Mouse (Mus musculus) erythroblast, embryonic 14.5 days (primary cell): ENCODE data around the gene Rtl10. TPM values are rescaled to one million over a fixed set of nuclear protein-coding genes. Genes with fewer than 3 reads are reported as not detected.

Experiments used
- H3K27me3 ChIP-seq: 2 replicates; pipeline ENCODE4 v1.6.1; 2012; ENCODE audit warnings: inconsistent platforms; ENCODE audit not compliant: control insufficient read depth
- H3K36me3 ChIP-seq: 2 replicates; pipeline ENCODE4 v1.6.1; 2012; ENCODE audit warnings: mild to moderate bottlenecking, inconsistent platforms; ENCODE audit not compliant: control insufficient read depth
- H3K4me1 ChIP-seq: 2 replicates; pipeline ENCODE4 v1.6.1; 2012; ENCODE audit warnings: inconsistent platforms; ENCODE audit not compliant: control insufficient read depth
- H3K4me3 ChIP-seq: replicated peaks from 2 replicates; pipeline ENCODE3; 2012; ENCODE audit warnings: moderate library complexity, mild to moderate bottlenecking, inconsistent platforms
- H3K9me3 ChIP-seq: 2 replicates; pipeline ENCODE4 v1.6.1; 2012; ENCODE audit warnings: low read length, inconsistent platforms, mixed read lengths; ENCODE audit not compliant: control insufficient read depth
- GATA1 ChIP-seq: IDR thresholded peaks from 2 replicates; pipeline ENCODE4 v1.6.1; 2012; ENCODE audit warnings: low read length, inconsistent platforms, mixed read lengths
- TAL1 ChIP-seq: IDR thresholded peaks from 3 replicates; pipeline ENCODE4 v1.6.1; 2012; ENCODE audit warnings: low read length, inconsistent platforms, mixed read lengths
- polyA plus RNA-seq: library from polyadenylated mRNA; stranded (reverse); fragments of >175 nt; gene quantifications from 2 replicates; pipeline ENCODE4 v1.2.3, GENCODE M21; 2012

Rtl10 gene
- polyA plus RNA-seq, 1 experiment: 0.06 TPM

DNA sequence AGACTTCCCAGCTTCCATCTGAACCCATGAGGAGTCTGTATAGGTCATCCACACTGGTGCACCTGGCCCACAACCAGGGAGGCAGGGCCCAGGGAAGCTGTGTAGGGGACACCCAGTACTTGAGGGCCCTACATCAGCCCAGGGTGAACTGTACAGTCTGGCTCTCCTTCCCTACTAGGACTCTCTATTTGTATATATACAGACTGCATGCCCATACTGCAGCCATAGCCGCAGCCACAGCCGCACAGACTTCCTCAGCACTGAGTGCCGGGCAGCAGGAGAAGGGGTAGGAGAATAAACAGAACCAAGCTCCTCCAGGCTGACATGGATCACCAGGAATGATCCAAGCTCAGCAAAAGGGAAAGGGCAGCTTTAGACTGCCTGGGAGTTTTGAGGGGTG is 37.9 kb upstream of the Rtl10 start:
- Histone ChIP-seq H3K4me1 (peaks cover 43% of the 10 kb centered on the region), H3K9me3 (no peaks in the 10 kb centered on the region), H3K36me3 (peaks cover 100% of the 10 kb centered on the region), H3K4me3 (no peak overlapping the region), H3K27me3 (no peaks in the 10 kb centered on the region)
- TF ChIP-seq GATA1 (no peak), TAL1 (no peak)

DNA sequence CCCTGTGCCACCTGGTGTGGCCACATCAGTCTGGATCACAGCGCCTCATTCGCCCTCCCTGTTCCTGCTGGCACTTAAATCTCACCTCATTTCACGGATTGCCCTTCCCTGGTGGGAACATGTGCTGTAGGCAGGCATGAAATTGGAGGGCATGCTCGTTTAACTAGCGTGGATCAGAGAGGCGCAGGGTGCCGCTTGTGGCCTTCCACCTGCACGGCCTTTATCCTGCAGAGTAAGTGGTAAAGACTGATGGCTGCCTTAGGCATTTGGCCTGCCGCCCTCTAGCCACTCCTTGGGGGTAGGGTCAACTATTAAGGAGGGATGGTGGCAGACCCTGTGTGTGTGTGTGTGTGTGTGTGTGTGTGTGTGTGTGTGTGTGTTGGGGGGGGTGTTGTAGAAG is 36.7 kb upstream of the Rtl10 start:
- H3K9me3 ChIP-seq: no peaks in the 10 kb centered on the region
- no peaks in the 10 kb centered on the region for H3K27me3 ChIP-seq
- no peak overlapping the region for H3K4me3 ChIP-seq
- H3K4me1 ChIP-seq: peaks cover 40% of the 10 kb centered on the region
- peaks cover 100% of the 10 kb centered on the region for H3K36me3 ChIP-seq
- TF ChIP-seq GATA1 (no peak), TAL1 (no peak)

DNA sequence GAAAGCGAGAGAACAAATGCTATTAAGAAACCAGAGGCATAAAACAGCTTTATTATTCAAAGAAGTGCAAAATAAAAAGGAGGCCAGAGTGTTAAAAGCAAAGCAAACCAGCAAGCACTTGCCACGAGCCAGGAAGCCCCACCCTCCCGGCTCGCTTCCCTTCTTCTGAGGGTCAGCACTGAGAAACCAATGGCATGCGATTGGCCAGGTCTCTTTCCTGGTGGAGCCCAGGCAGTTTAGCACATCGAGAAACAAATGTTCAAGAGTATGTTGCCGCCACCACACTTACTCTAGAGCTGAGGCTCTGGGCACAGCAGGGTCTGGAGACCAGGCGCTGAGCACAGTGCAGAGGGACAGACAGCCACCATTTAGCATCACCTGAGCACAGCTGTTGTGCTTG is 36.1 kb upstream of the Rtl10 start:
- Histone ChIP-seq H3K36me3 (peaks cover 100% of the 10 kb centered on the region), H3K4me1 (peaks cover 35% of the 10 kb centered on the region), H3K9me3 (no peaks in the 10 kb centered on the region), H3K4me3 (no peak overlapping the region), H3K27me3 (no peaks in the 10 kb centered on the region)
- no peak for TF ChIP-seq GATA1
- no peak for TF ChIP-seq TAL1

DNA sequence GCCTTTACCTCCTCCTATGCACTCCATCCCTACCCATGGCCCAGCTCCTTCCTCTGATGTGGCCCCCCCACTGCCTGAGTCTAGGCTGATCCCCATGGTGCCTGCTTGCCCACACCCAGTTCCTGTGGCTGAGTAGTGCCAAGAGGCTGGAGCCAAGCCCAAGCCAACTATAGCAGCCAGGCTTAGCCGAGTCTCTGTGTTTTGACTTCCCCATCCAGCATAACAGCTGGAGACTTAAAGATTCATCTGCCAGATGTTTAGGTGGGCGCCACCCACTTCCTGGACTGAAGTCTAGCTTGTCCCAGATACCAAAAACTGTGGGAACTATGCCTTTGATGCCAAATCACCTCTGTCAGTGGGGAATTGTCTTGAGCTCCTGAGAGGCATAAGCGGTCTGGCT is 34.4 kb upstream of the Rtl10 start:
- no peak for TF ChIP-seq GATA1
- no peak for TF ChIP-seq TAL1
- Histone ChIP-seq H3K4me3 (no peak overlapping the region), H3K4me1 (peaks cover 20% of the 10 kb centered on the region), H3K36me3 (peaks cover 100% of the 10 kb centered on the region), H3K9me3 (no peaks in the 10 kb centered on the region), H3K27me3 (no peaks in the 10 kb centered on the region)

DNA sequence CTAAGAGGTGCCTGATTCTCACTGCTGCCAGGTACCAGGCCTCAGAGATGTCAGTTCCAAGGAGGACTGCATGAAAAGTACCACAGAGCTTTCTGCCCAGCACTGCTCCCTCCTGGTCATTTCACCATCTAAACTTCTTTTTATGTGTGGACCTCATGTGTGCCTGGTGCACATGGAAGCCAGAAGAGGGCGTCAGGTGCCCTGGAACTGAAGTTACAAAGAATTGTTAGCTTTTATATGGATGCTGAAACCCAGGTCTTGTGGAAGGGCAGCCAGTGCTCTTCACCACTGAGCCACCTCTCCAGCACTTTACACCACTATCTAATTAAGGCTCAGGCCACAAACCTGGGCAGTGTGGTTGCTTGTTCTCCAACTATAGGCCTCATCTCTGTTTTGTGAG is 27.9 kb upstream of the Rtl10 start:
- Histone ChIP-seq H3K27me3 (no peaks in the 10 kb centered on the region), H3K4me1 (no peaks in the 10 kb centered on the region), H3K9me3 (no peaks in the 10 kb centered on the region), H3K36me3 (peaks cover 100% of the 10 kb centered on the region), H3K4me3 (no peak overlapping the region)
- TF ChIP-seq TAL1: no peak
- TF ChIP-seq GATA1: no peak

DNA sequence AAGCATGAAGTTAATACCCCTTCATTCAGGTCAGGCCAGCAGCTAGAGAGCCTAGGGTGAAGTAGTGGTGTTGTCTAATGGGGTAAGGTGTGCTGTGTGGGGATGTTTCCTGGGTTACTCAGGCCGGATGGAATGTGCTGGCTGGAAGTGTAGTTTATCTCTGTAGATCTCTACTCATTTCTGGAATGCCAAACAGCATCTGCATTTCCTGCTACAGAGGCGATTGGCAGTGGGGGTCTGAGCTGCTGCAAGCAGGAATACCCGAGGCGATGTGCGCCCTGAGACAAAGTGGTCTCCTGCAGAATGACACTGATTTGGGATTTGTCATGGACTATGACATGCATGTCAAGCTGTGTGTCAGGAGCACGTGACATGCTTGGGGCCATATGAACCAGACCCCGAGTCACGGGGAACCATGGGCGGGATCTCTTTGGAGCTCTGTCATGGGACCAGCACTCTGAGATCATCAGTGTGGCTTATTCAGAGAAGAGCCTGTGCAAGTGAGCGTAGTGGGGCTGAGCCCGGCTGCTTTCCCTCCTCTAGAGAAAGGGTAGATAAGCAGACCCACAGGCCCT is 27.2 kb upstream of the Rtl10 start:
- H3K27me3 ChIP-seq: no peaks in the 10 kb centered on the region
- no peaks in the 10 kb centered on the region for H3K4me1 ChIP-seq
- no peak overlapping the region for H3K4me3 ChIP-seq
- no peak for TF ChIP-seq GATA1
- TF ChIP-seq TAL1: no peak
- no peaks in the 10 kb centered on the region for H3K9me3 ChIP-seq
- peaks cover 100% of the 10 kb centered on the region for H3K36me3 ChIP-seq

DNA sequence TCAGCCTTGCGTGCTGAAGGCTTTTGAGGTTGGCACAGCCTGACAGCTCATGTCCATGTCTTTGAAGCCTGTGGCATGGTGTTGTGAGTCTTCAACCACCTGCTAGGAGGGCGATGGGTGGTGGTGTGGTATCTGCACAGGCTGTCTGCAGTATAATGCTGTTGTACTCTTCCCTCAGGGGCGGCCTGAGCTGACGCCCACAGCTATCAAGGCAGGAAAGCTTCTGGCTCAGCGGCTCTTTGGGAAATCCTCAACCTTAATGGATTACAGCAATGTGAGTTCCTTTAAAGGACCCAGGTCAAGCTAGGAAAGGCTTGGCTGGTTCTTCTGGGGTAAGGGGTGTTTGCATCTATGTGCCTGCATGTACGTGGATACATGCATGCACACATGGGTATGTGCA is 26.7 kb upstream of the Rtl10 start:
- Histone ChIP-seq H3K36me3 (peaks cover 100% of the 10 kb centered on the region), H3K4me1 (no peaks in the 10 kb centered on the region), H3K27me3 (no peaks in the 10 kb centered on the region), H3K4me3 (no peak overlapping the region), H3K9me3 (no peaks in the 10 kb centered on the region)
- TF ChIP-seq TAL1 (no peak), GATA1 (no peak)

DNA sequence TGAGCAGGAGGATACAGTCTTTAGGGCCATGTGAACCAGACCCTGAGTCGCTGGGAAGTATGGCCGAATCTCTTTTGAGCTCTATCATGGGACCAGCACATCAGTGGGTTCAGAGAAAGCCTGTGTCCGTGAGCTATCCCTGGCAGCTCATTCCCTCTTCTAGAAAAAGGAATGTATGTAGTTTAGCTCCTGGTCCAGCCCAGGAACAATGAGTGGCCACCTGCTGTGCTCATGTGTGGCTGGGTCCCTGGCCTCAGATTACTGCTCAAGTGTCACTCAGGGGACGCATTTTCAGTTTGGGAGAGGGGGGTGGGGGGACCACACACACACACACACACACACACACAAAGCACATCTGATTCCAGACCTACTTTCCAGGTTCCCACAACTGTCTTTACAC is 26.3 kb upstream of the Rtl10 start:
- Histone ChIP-seq H3K9me3 (no peaks in the 10 kb centered on the region), H3K27me3 (no peaks in the 10 kb centered on the region), H3K4me1 (no peaks in the 10 kb centered on the region), H3K4me3 (no peak overlapping the region), H3K36me3 (peaks cover 100% of the 10 kb centered on the region)
- no peak for TF ChIP-seq TAL1
- no peak for TF ChIP-seq GATA1

DNA sequence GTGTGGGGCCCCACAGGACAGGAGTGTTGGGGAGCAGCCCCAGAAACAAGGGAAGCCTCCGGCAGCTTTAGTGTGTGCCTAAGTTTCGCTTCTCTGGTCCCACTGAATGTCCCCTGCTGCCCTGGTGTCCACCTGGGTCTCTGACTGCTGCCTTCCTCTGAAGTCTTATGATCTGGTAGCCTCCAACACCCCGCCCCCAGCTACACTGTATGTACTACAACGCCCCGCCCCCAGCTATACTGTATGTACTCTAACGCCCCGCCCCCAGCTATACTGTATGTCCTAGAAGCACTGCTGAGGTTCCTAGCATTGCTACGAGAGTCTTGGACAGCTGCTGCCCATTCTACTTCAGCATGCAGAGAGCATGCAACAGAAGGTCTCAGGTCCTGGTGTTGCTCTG is 25.7 kb upstream of the Rtl10 start:
- Histone ChIP-seq H3K4me1 (peaks cover under 1% of the 10 kb centered on the region; the same call in 1 of the 2 replicates), H3K9me3 (no peaks in the 10 kb centered on the region), H3K36me3 (peaks cover 100% of the 10 kb centered on the region), H3K4me3 (no peak overlapping the region), H3K27me3 (no peaks in the 10 kb centered on the region)
- TF ChIP-seq TAL1 (no peak), GATA1 (no peak)

DNA sequence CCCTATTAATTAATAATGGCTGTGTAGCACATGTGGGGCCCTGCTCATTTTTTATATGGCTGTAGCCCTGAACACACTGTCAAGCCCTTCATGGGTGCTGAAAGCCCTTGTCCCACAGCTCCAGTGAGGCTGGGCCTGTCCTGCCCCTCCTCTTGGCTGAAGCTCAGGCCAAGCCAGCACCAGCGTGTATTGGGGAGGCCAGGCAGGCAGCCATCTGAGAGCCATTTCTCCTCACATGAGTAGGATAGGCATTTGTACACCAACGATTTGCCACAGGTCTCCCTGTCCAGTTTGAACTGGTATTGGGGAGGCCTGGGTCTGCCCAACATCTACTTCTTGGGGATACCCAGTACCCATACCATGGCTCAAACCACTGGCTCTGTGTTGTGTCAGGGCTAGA is 24.7 kb upstream of the Rtl10 start:
- no peaks in the 10 kb centered on the region for H3K9me3 ChIP-seq
- H3K27me3 ChIP-seq: no peaks in the 10 kb centered on the region
- TF ChIP-seq TAL1 (no peak), GATA1 (no peak)
- H3K36me3 ChIP-seq: peaks cover 100% of the 10 kb centered on the region
- no peak overlapping the region for H3K4me3 ChIP-seq
- H3K4me1 ChIP-seq: peaks cover 2% of the 10 kb centered on the region; the same call in 1 of the 2 replicates

DNA sequence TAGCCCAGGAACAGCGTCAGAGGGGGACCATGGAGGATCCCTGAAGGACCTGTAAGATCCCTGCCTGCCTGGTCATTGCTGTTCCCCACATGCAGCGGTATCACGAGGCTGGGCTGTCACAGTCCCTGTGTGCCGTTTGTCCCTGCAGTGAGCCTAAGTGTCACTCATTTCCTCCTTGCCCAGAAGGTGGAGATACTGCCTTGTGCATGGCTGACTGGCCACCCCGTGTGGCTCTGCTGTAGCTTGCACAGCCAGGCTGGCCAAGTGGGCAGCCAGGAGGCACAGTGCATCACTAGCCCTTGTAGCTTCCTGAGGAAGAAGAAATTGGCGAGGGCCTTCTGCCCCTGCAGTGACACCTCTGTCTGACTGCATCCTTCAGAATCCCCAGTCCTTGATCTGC is 20.7 kb upstream of the Rtl10 start:
- H3K27me3 ChIP-seq: no peaks in the 10 kb centered on the region
- peaks cover 99% of the 10 kb centered on the region for H3K36me3 ChIP-seq
- no peak for TF ChIP-seq GATA1
- TF ChIP-seq TAL1: no peak
- peaks cover 28% of the 10 kb centered on the region for H3K4me1 ChIP-seq
- no peaks in the 10 kb centered on the region for H3K9me3 ChIP-seq
- no peak overlapping the region for H3K4me3 ChIP-seq
